Mouse (Mus musculus) thymus, adult 2 months (tissue): ENCODE measurements around the gene Fam168a. TPM values are rescaled to one million over a fixed set of nuclear protein-coding genes. Genes with fewer than 3 reads are reported as not detected.

Source experiments
- DNase-seq: peaks from one replicate; pipeline ENCODE4 v3.0.0; 2021
- H3K27ac ChIP-seq: fragments of 200-500 bp; 2 replicates; pipeline ENCODE4 v1.5.1; 2012; ENCODE audit warnings: low read length, control low read depth; ENCODE audit not compliant: control insufficient read depth, insufficient read depth
- H3K27me3 ChIP-seq: fragments of 200-500 bp; 2 replicates; pipeline ENCODE4 v1.6.1; 2012; ENCODE audit warnings: mild to moderate bottlenecking, low read length, moderate library complexity, mixed read lengths; ENCODE audit not compliant: control insufficient read depth, insufficient read depth
- H3K36me3 ChIP-seq: fragments of 200-500 bp; 2 replicates; pipeline ENCODE4 v1.6.1; 2012; ENCODE audit warnings: mild to moderate bottlenecking, low read length, moderate library complexity; ENCODE audit not compliant: control insufficient read depth, insufficient read depth
- H3K4me1 ChIP-seq: fragments of 200-500 bp; replicated peaks from 2 replicates; pipeline ENCODE4 v1.6.1; 2012; ENCODE audit warnings: low read length; ENCODE audit not compliant: control insufficient read depth, insufficient read depth
- H3K4me3 ChIP-seq: fragments of 200-500 bp; 2 replicates; pipeline ENCODE4 v1.5.1; 2012; ENCODE audit warnings: mild to moderate bottlenecking, low read length, control low read depth, moderate library complexity; ENCODE audit not compliant: control insufficient read depth, insufficient read depth
- CTCF ChIP-seq: fragments of 200-500 bp; IDR thresholded peaks from 2 replicates; pipeline ENCODE4 v1.5.1; 2012; ENCODE audit warnings: mild to moderate bottlenecking, control low read depth, low read length, moderate library complexity, borderline replicate concordance; ENCODE audit not compliant: control insufficient read depth, poor library complexity, insufficient read depth; ENCODE audit errors: extremely low read depth
- POLR2A ChIP-seq: fragments of 200-500 bp; IDR thresholded peaks from 2 replicates; pipeline ENCODE4 v1.6.1; 2012; ENCODE audit warnings: mild to moderate bottlenecking, low read length, control low read depth, moderate library complexity; ENCODE audit not compliant: control insufficient read depth, poor library complexity, insufficient read depth; ENCODE audit errors: extremely low read depth
- WGBS: fragments of 180-500 bp; shearing (Covaris S2); methylation state at CpG from one replicate; pipeline ENCODE4 v1.1.7; 2018; 5-methylcytosine and 5-hydroxymethylcytosine counted together
- polyA plus RNA-seq: library from polyadenylated mRNA; depleted of rRNA; stranded (reverse); fragments of >200 nt; gene quantifications from 2 replicates; pipeline ENCODE4 v1.2.3, GENCODE M21; 2012

The Fam168a gene
- polyA plus RNA-seq, 1 experiment: 144 TPM

GRCm38 (mm10) chr7:100816759-100817441, 110.5 kb downstream of the Fam168a start:
- TF ChIP-seq CTCF: no peak
- TF ChIP-seq POLR2A: no peak
- Histone ChIP-seq H3K4me1 (no peaks in the 10 kb centered on the region), H3K27ac (no peak overlapping the region), H3K27me3 (no peaks in the 10 kb centered on the region), H3K36me3 (no peaks in the 10 kb centered on the region), H3K4me3 (no peak overlapping the region)
- no peak for DNase-seq
- 83% methylated on average over 6 of the region's 6 CpGs for WGBS

- H3K36me3 ChIP-seq: no peaks in the 10 kb centered on the region
- H3K27ac ChIP-seq: no peak overlapping the region
- no peaks in the 10 kb centered on the region for H3K4me1 ChIP-seq
- no peak for DNase-seq
- 80% methylated on average over 2 of the region's 2 CpGs for WGBS
- no peak overlapping the region for H3K4me3 ChIP-seq
- TF ChIP-seq CTCF (no peak), POLR2A (no peak)
- H3K27me3 ChIP-seq: no peaks in the 10 kb centered on the region
These were observed 111.0 kb downstream of the Fam168a start for GRCm38 (mm10) chr7:100817442-100817760.

GRCm38 (mm10) chr7:100818401-100819064, 112.1 kb downstream of the Fam168a start:
- Histone ChIP-seq H3K27ac (no peak overlapping the region), H3K4me3 (no peak overlapping the region), H3K27me3 (no peaks in the 10 kb centered on the region), H3K36me3 (no peaks in the 10 kb centered on the region), H3K4me1 (no peaks in the 10 kb centered on the region)
- TF ChIP-seq POLR2A (no peak), CTCF (no peak)
- peak; percentile 10 for DNase-seq
- 88% methylated on average over 4 of the region's 4 CpGs for WGBS

- no peak overlapping the region for H3K27ac ChIP-seq
- TF ChIP-seq CTCF: no peak
- no peak for TF ChIP-seq POLR2A
- no peaks in the 10 kb centered on the region for H3K4me1 ChIP-seq
- H3K4me3 ChIP-seq: no peak overlapping the region
- DNase-seq: no peak
- no peaks in the 10 kb centered on the region for H3K36me3 ChIP-seq
- H3K27me3 ChIP-seq: no peaks in the 10 kb centered on the region
- 93% methylated on average over 3 of the region's 3 CpGs for whole genome bisulfite sequencing
These were observed 118.2 kb downstream of the Fam168a start for GRCm38 (mm10) chr7:100824661-100825060.

- H3K4me1 ChIP-seq: no peaks in the 10 kb centered on the region
- no peak overlapping the region for H3K27ac ChIP-seq
- no peaks in the 10 kb centered on the region for H3K27me3 ChIP-seq
- no peaks in the 10 kb centered on the region for H3K36me3 ChIP-seq
- no peak overlapping the region for H3K4me3 ChIP-seq
- no peak for DNase-seq
- TF ChIP-seq CTCF (no peak), POLR2A (no peak)
- WGBS: 94% methylated on average over 2 of the region's 2 CpGs
These were observed 122.1 kb downstream of the Fam168a start for GRCm38 (mm10) chr7:100828549-100828948.

GRCm38 (mm10) chr7:100833859-100834258, 127.4 kb downstream of the Fam168a start:
- H3K27ac ChIP-seq: no peak overlapping the region
- no peaks in the 10 kb centered on the region for H3K27me3 ChIP-seq
- H3K4me3 ChIP-seq: no peak overlapping the region
- no peaks in the 10 kb centered on the region; the same call in 1 of the 2 replicates for H3K36me3 ChIP-seq
- no peaks in the 10 kb centered on the region for H3K4me1 ChIP-seq
- WGBS: 96% methylated on average over 1 of the region's 1 CpGs
- DNase-seq: no peak
- TF ChIP-seq POLR2A (no peak), CTCF (no peak)

GRCm38 (mm10) chr7:100835168-100835567, 128.7 kb downstream of the Fam168a start:
- no peak for TF ChIP-seq POLR2A
- TF ChIP-seq CTCF: no peak
- WGBS: 94% methylated on average over 7 of the region's 7 CpGs
- DNase-seq: no peak
- H3K4me1 ChIP-seq: no peaks in the 10 kb centered on the region
- H3K4me3 ChIP-seq: no peak overlapping the region
- no peaks in the 10 kb centered on the region; the same call in 1 of the 2 replicates for H3K36me3 ChIP-seq
- H3K27ac ChIP-seq: no peak overlapping the region
- H3K27me3 ChIP-seq: no peaks in the 10 kb centered on the region
